Mouse (Mus musculus): ENCODE results near the gene Defb35.

DNA sequence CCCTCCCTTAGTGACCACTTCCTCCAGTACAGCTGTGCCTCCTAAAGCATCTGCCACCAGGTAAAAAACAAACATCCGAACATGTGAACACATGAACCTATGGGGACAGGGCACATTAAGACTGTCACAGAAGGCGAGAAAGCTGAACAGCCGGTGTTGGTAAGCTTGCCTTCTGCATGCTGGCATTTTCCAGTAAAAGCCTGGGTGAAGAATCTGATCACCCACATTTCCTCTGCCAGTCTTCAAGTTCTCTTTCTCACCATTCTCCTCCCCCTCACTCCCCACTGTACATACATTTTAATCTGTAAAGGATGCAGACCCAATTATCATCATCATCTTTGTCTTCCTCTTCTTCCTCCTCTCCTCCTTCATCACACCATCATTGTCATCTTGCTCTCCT, 22.5 kb upstream of the Defb35 start:
- TF ChIP-seq TCF12 (IDR thresholded peaks at IDR 0.05; ENCODE audit: low read depth, low read length), result no peak
- TF ChIP-seq UBTF (IDR thresholded peaks at IDR 0.05; ENCODE audit: borderline replicate concordance, insufficient read depth, low read depth, low read length), result no peak
- no peak for TF ChIP-seq CTCF (IDR thresholded peaks at IDR 0.05 in 2 of 3, conservative IDR thresholded peaks at IDR 0.05 in 1 of 3; ENCODE audit: control insufficient read depth in 1 of 3, insufficient read depth in 1 of 3, low read depth in 2 of 3, low read length in 3 of 3, poor library complexity in 1 of 3, severe bottlenecking in 1 of 3)
- TF ChIP-seq EP300 (IDR thresholded peaks at IDR 0.05; ENCODE audit: low read depth in 1 of 2, low read length in 2 of 2), result no peak
- TF ChIP-seq ZMIZ1 (IDR thresholded peaks at IDR 0.05; ENCODE audit: low read depth, low read length), result no peak
